Mouse (Mus musculus): ENCODE measurements around the gene Mvb12b.

The Mvb12b gene

GRCm38 (mm10) chr2:33886386-33887327 lies 1.1 kb downstream of the Mvb12b start:
- peak; percentile 76 for DNase-seq (ENCODE audit: low spot score)

GRCm38 (mm10) chr2:33885264-33885651 lies 2.5 kb downstream of the Mvb12b start:
- DNase-seq (ENCODE audit: low spot score): peak; percentile 38

GRCm38 (mm10) chr2:33884623-33885263 lies 3.0 kb downstream of the Mvb12b start:
- DNase-seq (ENCODE audit: low spot score): no peak

- no peak for DNase-seq (ENCODE audit: low spot score)
Observed at GRCm38 (mm10) chr2:33879223-33879622, 8.5 kb downstream of the Mvb12b start.

GRCm38 (mm10) chr2:33878437-33878836 lies 9.3 kb downstream of the Mvb12b start:
- peak; percentile 36 for DNase-seq (ENCODE audit: low spot score)

GRCm38 (mm10) chr2:33877663-33878360 lies 9.9 kb downstream of the Mvb12b start:
- peak; percentile 86 for DNase-seq (ENCODE audit: low spot score)

- peak; percentile 91 for DNase-seq (ENCODE audit: low spot score)
Observed at GRCm38 (mm10) chr2:33876529-33877290, 11.0 kb downstream of the Mvb12b start.

GRCm38 (mm10) chr2:33875594-33875993 lies 12.2 kb downstream of the Mvb12b start:
- no peak for DNase-seq (ENCODE audit: low spot score)

- no peak for DNase-seq (ENCODE audit: low spot score)
Observed at GRCm38 (mm10) chr2:33874856-33875576, 12.7 kb downstream of the Mvb12b start.

GRCm38 (mm10) chr2:33874367-33874766 lies 13.4 kb downstream of the Mvb12b start:
- no peak for DNase-seq (ENCODE audit: low spot score)

- DNase-seq (ENCODE audit: low spot score): no peak
Observed at GRCm38 (mm10) chr2:33873501-33873900, 14.2 kb downstream of the Mvb12b start.

- no peak for DNase-seq (ENCODE audit: low spot score)
Observed at GRCm38 (mm10) chr2:33872841-33873271, 14.9 kb downstream of the Mvb12b start.

GRCm38 (mm10) chr2:33871181-33871520 lies 16.6 kb downstream of the Mvb12b start:
- no peak for DNase-seq (ENCODE audit: low spot score)

GRCm38 (mm10) chr2:33870369-33871180 lies 17.2 kb downstream of the Mvb12b start:
- peak; percentile 57 for DNase-seq (ENCODE audit: low spot score)

GRCm38 (mm10) chr2:33869689-33870343 lies 17.9 kb downstream of the Mvb12b start:
- no peak for DNase-seq (ENCODE audit: low spot score)

- no peak for DNase-seq (ENCODE audit: low spot score)
Observed at GRCm38 (mm10) chr2:33868996-33869688, 18.6 kb downstream of the Mvb12b start.

- DNase-seq (ENCODE audit: low spot score): peak; percentile 49
Observed at GRCm38 (mm10) chr2:33868322-33868721, 19.4 kb downstream of the Mvb12b start.

GRCm38 (mm10) chr2:33856746-33857145 lies 31.0 kb downstream of the Mvb12b start:
- no peak for DNase-seq (ENCODE audit: low spot score)

Measured in MN1 (cell line).